Mouse (Mus musculus): Measurements from ENCODE around the gene Gdpgp1. TPM values are rescaled to one million over a fixed set of nuclear protein-coding genes. Genes with fewer than 3 reads are reported as not detected.

Gdpgp1 gene
- polyA plus RNA-seq, 1 experiment: 1.8 TPM

DNA sequence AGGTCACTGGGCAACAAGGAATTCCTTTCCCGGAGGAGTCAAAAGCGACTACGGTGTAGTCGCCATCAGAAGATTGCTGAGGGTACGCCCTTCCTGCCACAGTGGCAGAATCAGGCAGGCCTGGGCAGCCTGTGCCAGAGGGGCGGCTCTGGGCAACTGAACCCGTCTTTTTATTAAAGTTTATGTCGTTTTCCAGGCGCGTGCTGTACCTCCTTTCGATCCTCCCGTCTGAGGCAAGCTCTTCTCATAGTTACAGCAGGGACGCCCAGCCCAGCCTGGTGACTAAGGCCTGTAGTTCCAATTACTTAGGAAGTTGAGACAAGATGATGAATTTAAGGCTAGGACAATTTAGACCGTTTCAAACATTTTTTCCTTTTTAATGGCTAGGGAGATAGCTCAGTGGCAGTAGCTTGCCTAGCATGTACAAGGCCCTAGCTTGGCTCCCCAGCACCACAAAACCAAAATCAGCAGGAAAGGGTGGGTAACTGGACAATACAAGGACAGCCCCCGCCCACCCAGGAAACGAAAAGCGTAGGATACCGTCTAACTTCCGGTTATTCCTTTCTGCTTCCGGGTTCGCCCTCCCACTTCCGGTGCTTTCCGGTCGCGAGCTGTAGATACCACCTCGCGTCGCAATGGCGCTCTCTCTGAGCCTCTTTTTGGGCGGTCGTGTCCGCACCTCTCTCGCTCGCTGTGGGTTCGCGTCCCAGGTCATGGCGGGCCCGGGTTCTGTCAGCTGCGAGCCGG lies 28.1 kb downstream of the Gdpgp1 start, which contains the start of gene Ngrn:
TSS of gene Ngrn (plus strand) at position 591 of the 747 bp plus-strand sequence.
- TF ChIP-seq CTCF (IDR thresholded peaks at IDR 0.05; ENCODE audit: control insufficient read depth, insufficient read depth, low read length) (no peak), POLR2A (IDR thresholded peaks at IDR 0.05; ENCODE audit: borderline replicate concordance, control insufficient read depth, low read depth, low read length) (peak; percentile 90; the same call in 1 of the 2 replicates)
- Histone ChIP-seq H3K27ac (ENCODE audit: control insufficient read depth, insufficient read depth, low read depth, low read length, poor library complexity) (peak within 1 kb of the TSS; percentile 57), H3K4me3 (replicated peaks; ENCODE audit: control insufficient read depth, low read depth, low read length) (peak within 1 kb of the TSS; percentile 91), H3K4me1 (ENCODE audit: control insufficient read depth, insufficient read depth, low read length) (no peaks in the 10 kb centered on the region; the same call in none of the 2 replicates)
- 28% methylated on average over 40 of the region's 40 CpGs for WGBS

DNA sequence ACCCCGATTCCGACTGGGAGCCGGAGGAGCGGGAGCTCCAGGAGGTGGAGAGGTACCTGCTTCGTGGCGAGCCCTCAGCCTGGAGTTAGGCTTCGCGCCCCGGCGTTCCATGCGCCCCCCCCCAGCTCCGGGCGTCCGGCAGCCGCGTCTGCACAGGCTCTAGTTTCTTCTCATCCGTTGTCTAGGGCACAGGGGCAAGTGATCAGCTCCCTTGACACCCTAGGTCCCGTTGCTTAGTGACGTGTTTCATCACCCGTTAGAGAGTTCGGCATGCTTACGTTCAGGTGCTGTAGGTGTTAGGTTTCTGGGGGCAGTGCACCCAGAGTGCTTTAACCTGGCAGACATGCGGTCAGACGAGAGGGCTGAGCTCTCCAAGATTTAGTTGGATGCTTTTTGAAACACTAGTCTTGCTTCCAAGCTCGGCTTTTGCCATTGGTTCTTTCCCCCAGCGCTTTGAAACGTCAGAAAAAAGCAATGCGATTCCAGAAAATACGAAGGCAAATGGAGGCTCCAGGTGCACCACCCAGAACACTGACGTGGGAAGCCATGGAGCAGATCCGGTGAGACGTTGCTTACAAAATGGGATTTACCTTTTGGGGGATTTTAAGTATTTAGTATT lies 28.8 kb downstream of the Gdpgp1 start:
- H3K4me3 ChIP-seq (replicated peaks; ENCODE audit: control insufficient read depth, low read depth, low read length): peak overlapping the region; percentile 91
- H3K4me1 ChIP-seq (ENCODE audit: control insufficient read depth, insufficient read depth, low read length): no peaks in the 10 kb centered on the region; the same call in none of the 2 replicates
- 2% methylated on average over 32 of the region's 32 CpGs for WGBS
- peak overlapping the region; percentile 57 for H3K27ac ChIP-seq (ENCODE audit: control insufficient read depth, insufficient read depth, low read depth, low read length, poor library complexity)
- TF ChIP-seq CTCF (IDR thresholded peaks at IDR 0.05; ENCODE audit: control insufficient read depth, insufficient read depth, low read length) (no peak), POLR2A (IDR thresholded peaks at IDR 0.05; ENCODE audit: borderline replicate concordance, control insufficient read depth, low read depth, low read length) (no peak)

DNA sequence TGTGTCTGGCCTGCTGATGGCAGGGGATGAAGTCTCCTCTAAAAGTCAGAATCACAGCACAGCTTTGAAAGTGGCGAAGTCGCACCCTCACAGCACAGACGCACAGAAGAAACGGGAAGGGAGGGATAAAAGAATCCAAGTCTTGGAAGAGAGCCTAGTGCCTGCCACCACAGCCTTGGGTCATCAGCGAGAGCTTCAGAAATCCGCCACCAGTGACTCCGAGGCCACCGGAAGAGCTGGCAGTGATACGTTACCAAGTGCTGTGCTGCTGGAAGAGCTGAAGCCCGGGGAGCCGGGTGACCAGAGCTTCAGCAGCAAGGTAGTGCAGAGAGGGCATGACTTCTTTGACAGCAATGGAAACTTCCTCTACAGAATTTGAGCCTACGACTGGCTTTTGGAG lies 31.9 kb downstream of the Gdpgp1 start:
- no peak for TF ChIP-seq CTCF (IDR thresholded peaks at IDR 0.05; ENCODE audit: control insufficient read depth, insufficient read depth, low read length)
- no peak for TF ChIP-seq POLR2A (IDR thresholded peaks at IDR 0.05; ENCODE audit: borderline replicate concordance, control insufficient read depth, low read depth, low read length)
- Histone ChIP-seq H3K27ac (ENCODE audit: control insufficient read depth, insufficient read depth, low read depth, low read length, poor library complexity) (no peak overlapping the region), H3K4me3 (replicated peaks; ENCODE audit: control insufficient read depth, low read depth, low read length) (no peak overlapping the region), H3K4me1 (ENCODE audit: control insufficient read depth, insufficient read depth, low read length) (no peaks in the 10 kb centered on the region; the same call in none of the 2 replicates)
- 91% methylated on average over 12 of the region's 12 CpGs for WGBS

DNA sequence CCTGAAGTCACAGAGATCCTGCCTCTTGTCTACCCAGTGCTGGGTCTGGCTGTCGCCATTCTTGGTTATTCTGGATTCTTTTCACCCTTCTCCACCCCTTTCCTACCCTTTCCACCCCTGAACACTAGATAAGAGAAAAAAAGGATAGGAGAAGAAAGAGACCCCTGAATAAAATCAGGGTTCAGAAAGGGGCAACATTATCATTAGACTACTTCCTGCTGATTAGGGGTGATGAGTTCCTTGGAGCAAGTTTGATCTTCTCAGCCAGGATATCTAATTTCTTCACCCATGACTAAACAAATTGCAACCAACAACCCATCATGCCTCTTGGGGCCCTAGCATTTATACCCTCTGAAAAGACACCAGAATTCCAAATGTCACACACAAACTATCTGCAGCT lies 35.1 kb downstream of the Gdpgp1 start:
- Histone ChIP-seq H3K4me1 (ENCODE audit: control insufficient read depth, insufficient read depth, low read length) (no peaks in the 10 kb centered on the region; the same call in 1 of the 2 replicates), H3K27ac (ENCODE audit: control insufficient read depth, insufficient read depth, low read depth, low read length, poor library complexity) (no peak overlapping the region), H3K4me3 (replicated peaks; ENCODE audit: control insufficient read depth, low read depth, low read length) (no peak overlapping the region)
- TF ChIP-seq POLR2A (IDR thresholded peaks at IDR 0.05; ENCODE audit: borderline replicate concordance, control insufficient read depth, low read depth, low read length) (no peak), CTCF (IDR thresholded peaks at IDR 0.05; ENCODE audit: control insufficient read depth, insufficient read depth, low read length) (no peak)
- 81% methylated on average over 1 of the region's 1 CpGs for WGBS

DNA sequence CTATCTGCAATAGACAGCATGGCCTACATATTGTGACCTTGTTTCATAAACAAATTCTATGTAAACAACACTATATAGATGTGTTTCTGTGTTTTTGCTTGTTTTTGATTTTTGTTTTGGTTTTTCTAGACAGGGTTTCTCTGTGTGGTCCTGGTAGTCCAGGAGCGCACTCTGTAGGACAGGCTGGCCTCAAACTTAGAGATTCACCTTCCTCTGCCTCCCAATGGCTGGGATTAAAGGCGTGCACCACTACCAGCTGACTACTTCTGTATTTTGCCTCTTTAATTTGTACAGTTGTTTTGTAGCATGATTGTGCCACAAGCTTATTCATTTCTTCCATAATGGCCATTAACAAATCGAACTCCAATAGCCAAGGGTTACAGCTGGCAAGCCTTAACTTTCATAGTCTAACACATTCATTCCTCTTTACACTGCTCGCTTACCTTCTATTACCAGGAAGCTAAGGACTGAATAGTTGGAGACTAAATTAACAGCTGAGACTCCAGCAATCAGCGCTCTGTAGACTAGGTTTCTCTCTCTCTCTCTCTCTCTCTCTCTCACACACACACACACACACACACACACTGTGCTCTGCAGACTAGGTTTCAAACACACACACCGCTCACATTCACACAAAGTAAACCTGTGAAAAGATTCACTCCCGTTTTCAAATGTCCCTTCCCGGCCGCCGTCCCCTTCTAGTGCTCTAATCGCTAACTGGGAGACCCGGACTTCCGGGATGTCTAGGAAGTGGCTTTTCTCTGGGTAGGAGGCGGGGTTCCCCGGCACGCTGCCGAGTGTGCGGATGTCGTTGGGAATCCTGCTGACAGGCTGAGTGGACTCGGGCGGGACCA lies 36.5 kb downstream of the Gdpgp1 start, which contains the start of gene Vps33b:
TSS of gene Vps33b (plus strand) at position 753 of the 854 bp plus-strand sequence.
- WGBS: 3% methylated on average over 21 of the region's 21 CpGs
- Histone ChIP-seq H3K4me1 (ENCODE audit: control insufficient read depth, insufficient read depth, low read length) (no peaks in the 10 kb centered on the region; the same call in 1 of the 2 replicates), H3K4me3 (replicated peaks; ENCODE audit: control insufficient read depth, low read depth, low read length) (peak within 1 kb of the TSS; percentile 75), H3K27ac (ENCODE audit: control insufficient read depth, insufficient read depth, low read depth, low read length, poor library complexity) (peak within 1 kb of the TSS; percentile 37; the same call in 1 of the 2 replicates)
- TF ChIP-seq CTCF (IDR thresholded peaks at IDR 0.05; ENCODE audit: control insufficient read depth, insufficient read depth, low read length) (no peak), POLR2A (IDR thresholded peaks at IDR 0.05; ENCODE audit: borderline replicate concordance, control insufficient read depth, low read depth, low read length) (peak; percentile 64; the same call in 1 of the 2 replicates)

DNA sequence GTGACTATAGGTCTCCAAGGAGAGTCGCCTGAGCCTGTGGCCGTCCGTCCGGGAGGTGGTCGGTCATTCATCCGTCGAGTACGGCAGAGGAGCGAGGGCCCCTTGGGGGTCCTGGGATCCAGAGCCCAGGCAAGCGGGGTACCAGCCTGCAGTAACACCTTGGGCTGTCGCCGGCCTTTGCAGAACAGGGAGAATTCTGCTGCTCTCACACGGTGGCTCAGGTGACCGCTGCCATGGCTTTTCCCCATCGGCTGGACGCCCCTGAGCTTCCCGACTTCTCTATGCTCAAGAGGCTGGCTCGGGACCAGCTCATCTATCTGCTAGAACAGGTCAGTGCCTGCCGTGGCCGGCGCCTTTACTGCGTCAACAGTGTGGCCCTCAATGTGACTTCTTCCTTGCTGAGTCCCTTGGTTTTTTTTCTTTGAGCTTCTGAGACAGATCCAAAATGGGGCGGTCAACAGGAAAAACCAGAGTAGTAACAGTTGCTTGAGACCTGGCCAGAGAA lies 37.1 kb downstream of the Gdpgp1 start:
- Histone ChIP-seq H3K4me1 (ENCODE audit: control insufficient read depth, insufficient read depth, low read length) (no peaks in the 10 kb centered on the region; the same call in 1 of the 2 replicates), H3K4me3 (replicated peaks; ENCODE audit: control insufficient read depth, low read depth, low read length) (peak overlapping the region; percentile 75), H3K27ac (ENCODE audit: control insufficient read depth, insufficient read depth, low read depth, low read length, poor library complexity) (peak overlapping the region; percentile 37; the same call in 1 of the 2 replicates)
- WGBS: under 1% methylated on average over 23 of the region's 23 CpGs
- TF ChIP-seq CTCF (IDR thresholded peaks at IDR 0.05; ENCODE audit: control insufficient read depth, insufficient read depth, low read length): no peak
- 0 out of 2 replicates have a peak, but pooled peaks have one; percentile 3 for TF ChIP-seq POLR2A (IDR thresholded peaks at IDR 0.05; ENCODE audit: borderline replicate concordance, control insufficient read depth, low read depth, low read length)

DNA sequence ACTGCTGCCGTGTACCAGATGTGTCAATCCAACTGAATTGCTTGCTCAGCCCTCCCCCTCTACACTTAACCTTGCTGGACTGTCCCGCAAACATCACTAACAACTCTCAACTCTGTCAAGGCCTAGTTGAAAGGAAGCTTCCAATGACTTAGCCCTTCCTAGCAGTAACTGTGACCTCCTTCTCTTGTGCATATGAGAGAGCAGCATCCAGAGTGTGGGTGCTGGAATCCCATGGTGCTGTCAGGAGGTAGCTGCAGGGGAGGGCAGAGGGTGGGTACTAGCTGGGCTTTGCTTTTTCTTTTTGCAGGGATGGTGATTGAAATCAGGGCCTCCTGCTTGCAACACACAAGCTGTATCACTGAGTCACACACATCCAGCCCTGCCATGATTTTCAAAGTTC lies 40.8 kb downstream of the Gdpgp1 start:
- TF ChIP-seq CTCF (IDR thresholded peaks at IDR 0.05; ENCODE audit: control insufficient read depth, insufficient read depth, low read length): no peak
- TF ChIP-seq POLR2A (IDR thresholded peaks at IDR 0.05; ENCODE audit: borderline replicate concordance, control insufficient read depth, low read depth, low read length): no peak
- Histone ChIP-seq H3K4me3 (replicated peaks; ENCODE audit: control insufficient read depth, low read depth, low read length) (no peak overlapping the region), H3K4me1 (ENCODE audit: control insufficient read depth, insufficient read depth, low read length) (no peaks in the 10 kb centered on the region; the same call in 1 of the 2 replicates), H3K27ac (ENCODE audit: control insufficient read depth, insufficient read depth, low read depth, low read length, poor library complexity) (no peak overlapping the region)
- WGBS: 89% methylated on average over 2 of the region's 2 CpGs

Measured in bone marrow, adult 2 months (tissue).